ENCODE assay signal across 8 mouse cellular contexts in genomic region chr4:49520572-49521340, GRCm38 (mm10). TPM values are rescaled to one million over a fixed set of nuclear protein-coding genes. Genes with fewer than 3 reads are reported as not detected.
A peak's percentile ranks its signal among the peaks of the same experiment; 100 is the strongest.
DNase-seq lines count a peak whose midpoint lies in the region; ATAC-seq lines count a peak whose summit lies in the region.

Mrpl50 (minus strand) TSS chr4:49521093.
Zfp189 (plus strand) TSS chr4:49521176.

- H3K9ac ChIP-seq in hindbrain, embryonic 12.5 days, result peak within 1 kb of the TSS; percentile 77

- H3K9me3 ChIP-seq in hindbrain, embryonic 12.5 days (replicated peaks), result no peaks in the 10 kb centered on the region

- H3K4me1 ChIP-seq in hindbrain, embryonic 12.5 days, result peaks cover 22% of the 10 kb centered on the region

- no peaks in the 10 kb centered on the region for H3K27me3 ChIP-seq in hindbrain, embryonic 12.5 days

- ATAC-seq in hindbrain, embryonic 12.5 days (ENCODE audit: low FRiP score), result peak; percentile 100

- H3K4me3 ChIP-seq in hindbrain, embryonic 12.5 days, result peak within 1 kb of the TSS; percentile 67

- WGBS in hindbrain, embryonic 12.5 days, result under 1% methylated on average over 41 of the region's 41 CpGs

- H3K27ac ChIP-seq in hindbrain, embryonic 12.5 days, result peak within 1 kb of the TSS; percentile 45; the same call in 1 of the 2 replicates

- peak within 1 kb of the TSS; percentile 69 for H3K4me2 ChIP-seq in hindbrain, embryonic 12.5 days (replicated peaks)

- peak; percentile 95 for DNase-seq in NIH3T3 (ENCODE audit: low read depth)
- peak; percentile 95 to 96 for DNase-seq in cerebellum, postnatal 10 days
- DNase-seq in frontal cortex, postnatal 10 days (ENCODE audit: low spot score in 2 of 2), result peak; percentile 95 to 96
- DNase-seq in layer of hippocampus, postnatal 14 days (ENCODE audit: low spot score in 2 of 2), result peak; percentile 93 to 99
- DNase-seq in lung, postnatal 14 days, result peak; percentile 92
- peak; percentile 90 for DNase-seq in retina, adult 2 months (ENCODE audit: low read depth, low spot score)
- DNase-seq in thymus, postnatal 36 days, result peak; percentile 87 to 93

- H3K36me3 ChIP-seq in hindbrain, embryonic 12.5 days, result peaks cover 29% of the 10 kb centered on the region

RNA-seq across cellular contexts. Expression of gene Mrpl50, which starts in this region (rescaled TPM):
- 80.7 and 82.2 TPM in 2 replicates for polyA plus RNA-seq in hindbrain, embryonic 12.5 days (2016; fragmentation: Nextera tagmentation; extraction: Ambion mirVana)
- 10 to 100 TPM; 33.2 to 35.2 TPM for total RNA-seq in layer of hippocampus, postnatal 14 days (2021)

RNA-seq across cellular contexts. Expression of gene Zfp189, which starts in this region (rescaled TPM):
- 14.9 and 16.7 TPM in 2 replicates for polyA plus RNA-seq in hindbrain, embryonic 12.5 days (2016; fragmentation: Nextera tagmentation; extraction: Ambion mirVana)
- 10 to 100 TPM; 21.3 to 25.7 TPM for total RNA-seq in layer of hippocampus, postnatal 14 days (2021)

Comparison
In these comparisons a context has a peak if more than half of its experiments do, and no peak if none do; other contexts are left out.
1. Peak in every context shown above with its lines: DNase-seq, ATAC-seq, H3K4me3 ChIP-seq and H3K27ac ChIP-seq.